Mouse (Mus musculus) G1E (cell line): ENCODE data around the gene Tubg1.

Experiments used
- CTCF ChIP-seq: IDR thresholded peaks from 2 replicates; pipeline ENCODE4 v1.5.1; 2012; ENCODE audit warnings: low read depth, low read length, inconsistent platforms, mixed read lengths
- GATA1 ChIP-seq: IDR thresholded peaks from 2 replicates; pipeline ENCODE4 v1.6.1; 2012; ENCODE audit warnings: borderline replicate concordance, low read length, inconsistent platforms, mixed read lengths
- TAL1 ChIP-seq: conservative IDR thresholded peaks from 2 replicates; pipeline ENCODE4 v1.6.1; 2012; ENCODE audit warnings: low read depth, low read length, inconsistent platforms, mixed read lengths

GRCm38 (mm10) chr11:101152825-101153224, 33.1 kb downstream of the Tubg1 start:
- TF ChIP-seq CTCF (no peak), GATA1 (no peak), TAL1 (no peak)
